Mouse (Mus musculus): ENCODE measurements around the gene Rpl21.

- TF ChIP-seq MYOD1 (IDR thresholded peaks at IDR 0.05; ENCODE audit: control insufficient read depth in 1 of 3, insufficient read length in 2 of 3, low read depth in 2 of 3): no peak
- no peak for TF ChIP-seq POLR2AphosphoS2 (IDR thresholded peaks at IDR 0.05; ENCODE audit: insufficient read length, low read depth)
- no peak for TF ChIP-seq MAX (IDR thresholded peaks at IDR 0.05; ENCODE audit: low read depth)
- no peak for TF ChIP-seq POLR2A (IDR thresholded peaks at IDR 0.05; ENCODE audit: insufficient read length, low read depth)
- no peak for TF ChIP-seq REST (IDR thresholded peaks at IDR 0.05; ENCODE audit: insufficient read depth, insufficient read length)
- no peak for TF ChIP-seq USF1 (IDR thresholded peaks at IDR 0.05; ENCODE audit: low read depth)
- no peak for TF ChIP-seq TCF12 (IDR thresholded peaks at IDR 0.05; ENCODE audit: insufficient read depth, poor library complexity, severe bottlenecking)
- TF ChIP-seq TCF3 (IDR thresholded peaks at IDR 0.05; ENCODE audit: insufficient read length, low read depth): no peak
Observed at GRCm38 (mm10) chr5:146815394-146815793, 17.3 kb upstream of the Rpl21 start.
